Mouse (Mus musculus) heart, adult 11 months (tissue): Measurements from ENCODE around the gene Tecpr1.

Experiments used
- DNase-seq: peaks from one replicate; pipeline ENCODE4 v3.0.0; 2022

The Tecpr1 gene

DNA sequence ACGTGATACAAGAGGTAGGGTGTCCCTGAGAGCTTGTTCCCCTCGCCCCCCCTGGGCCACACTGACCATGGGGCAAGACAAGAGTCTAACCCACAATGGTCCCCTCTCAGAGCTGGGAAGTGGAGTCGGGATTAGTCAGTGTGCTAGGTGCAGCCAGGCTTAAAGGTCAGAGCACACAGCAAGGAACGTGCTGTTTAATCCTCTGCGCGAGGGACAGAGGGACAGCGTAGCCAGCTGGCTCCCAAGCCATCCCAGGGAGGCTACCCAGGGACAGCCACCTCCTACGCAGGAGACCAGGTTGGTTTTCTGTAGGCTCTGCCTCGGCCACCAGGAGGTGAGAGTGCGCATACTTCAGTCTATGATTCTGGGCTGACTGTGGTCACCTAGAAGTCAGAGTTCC is 18.5 kb downstream of the Tecpr1 start:
- DNase-seq, result no peak

DNA sequence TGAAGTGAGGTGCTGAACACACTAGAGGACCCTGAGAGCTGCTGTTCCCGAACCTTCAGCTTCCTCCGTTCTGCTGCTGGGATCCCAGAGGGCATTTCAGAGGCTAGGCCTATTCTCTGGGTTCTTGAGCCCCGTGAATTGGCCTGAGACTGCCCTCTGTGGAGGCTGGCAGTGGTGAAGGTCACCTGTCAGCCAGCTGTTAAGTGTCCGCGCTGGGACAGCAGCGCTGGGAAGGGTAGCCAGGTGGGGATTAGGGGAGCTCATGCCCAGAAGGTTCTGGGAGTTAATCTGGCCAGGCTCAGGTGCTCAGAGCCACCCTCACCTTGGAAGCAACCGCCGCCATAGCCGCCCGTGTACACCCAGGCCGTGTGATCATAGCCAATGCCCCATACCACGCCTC is 19.1 kb downstream of the Tecpr1 start:
- DNase-seq, result no peak

DNA sequence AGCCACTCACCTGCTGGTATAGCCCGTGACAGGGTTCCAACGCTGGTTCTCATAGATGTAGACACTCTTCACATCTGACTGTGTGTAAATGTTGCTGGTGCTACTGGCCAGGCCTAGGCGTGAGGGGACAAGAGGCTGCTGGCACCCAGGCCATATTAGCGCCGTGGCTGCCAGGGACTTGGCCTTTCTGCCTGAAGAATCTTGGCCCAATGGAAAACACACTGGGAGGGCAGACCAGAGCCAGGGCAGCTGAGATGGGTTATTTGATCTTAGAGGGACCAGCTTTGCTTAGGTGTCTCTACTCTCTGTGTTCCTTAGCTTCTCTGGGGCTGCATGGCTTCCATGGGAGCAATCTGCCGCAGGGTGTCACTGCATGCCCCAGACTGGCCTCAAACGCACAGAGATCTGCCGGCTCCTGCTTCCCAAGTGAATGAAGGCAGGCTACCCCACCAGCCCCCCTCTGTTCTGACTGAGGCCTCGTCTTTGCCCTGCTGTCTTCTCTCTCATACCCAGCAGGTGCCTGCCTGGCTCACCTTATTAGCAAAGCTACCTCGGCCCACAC is 19.9 kb downstream of the Tecpr1 start:
- peak; percentile 86 for DNase-seq

DNA sequence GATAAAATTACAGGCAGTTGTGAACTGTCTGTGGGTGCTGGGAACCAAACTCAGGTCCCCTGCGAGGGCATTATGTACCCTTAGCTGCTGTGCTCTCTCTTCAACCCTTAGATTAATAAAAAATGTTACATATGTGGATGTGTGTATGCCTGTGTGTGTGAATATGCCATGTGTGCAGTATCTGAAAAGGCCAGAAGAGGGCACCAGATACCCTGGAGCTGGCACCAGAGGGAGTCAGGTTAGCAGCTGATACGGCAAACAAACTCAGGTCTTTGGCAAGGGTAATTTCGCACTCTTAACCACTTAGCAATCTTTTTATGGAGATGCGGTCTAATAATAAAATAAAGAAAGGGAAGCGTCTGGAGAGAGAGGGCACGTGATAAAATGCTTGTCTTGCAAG is 21.0 kb downstream of the Tecpr1 start:
- DNase-seq, result no peak

DNA sequence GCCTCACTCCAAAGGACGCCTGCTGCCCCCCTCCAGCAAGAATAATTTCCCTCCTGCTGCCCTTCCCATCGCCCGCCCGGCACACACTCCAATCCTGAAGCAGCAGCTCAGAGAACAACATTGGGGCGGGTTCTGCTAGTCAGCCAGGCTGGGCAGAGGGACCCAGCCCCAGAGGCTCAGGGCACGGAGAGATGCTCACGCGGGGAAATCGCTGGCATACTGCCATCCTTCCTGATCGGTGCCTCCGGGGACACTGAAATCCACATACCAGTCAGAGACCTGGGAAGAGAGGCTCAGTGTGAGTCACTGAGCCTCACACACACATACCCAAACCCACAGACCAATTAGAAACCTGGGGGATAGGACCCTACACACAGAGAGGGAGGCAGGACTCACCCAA is 22.8 kb downstream of the Tecpr1 start:
- DNase-seq, result peak; percentile 88

DNA sequence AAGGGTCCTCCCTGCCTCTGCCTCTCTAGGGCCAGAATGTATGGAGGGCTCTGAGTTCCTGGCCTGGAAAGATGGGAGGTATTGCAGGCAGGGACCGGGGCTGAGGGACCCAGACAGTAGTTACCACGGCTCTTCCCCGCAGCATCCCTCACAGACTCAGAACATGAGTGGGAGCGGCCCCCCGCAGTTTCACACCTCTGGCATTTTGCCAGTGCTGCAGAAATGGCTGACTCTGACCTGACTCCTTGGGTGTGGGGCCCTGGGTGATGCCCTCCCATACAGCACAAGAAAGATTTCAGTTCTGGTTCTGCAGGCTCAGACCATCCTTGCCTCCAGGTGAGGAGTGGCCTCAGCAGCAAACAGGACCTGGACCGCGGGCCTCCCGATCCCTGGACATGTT is 27.8 kb downstream of the Tecpr1 start:
- peak; percentile 90 for DNase-seq

DNA sequence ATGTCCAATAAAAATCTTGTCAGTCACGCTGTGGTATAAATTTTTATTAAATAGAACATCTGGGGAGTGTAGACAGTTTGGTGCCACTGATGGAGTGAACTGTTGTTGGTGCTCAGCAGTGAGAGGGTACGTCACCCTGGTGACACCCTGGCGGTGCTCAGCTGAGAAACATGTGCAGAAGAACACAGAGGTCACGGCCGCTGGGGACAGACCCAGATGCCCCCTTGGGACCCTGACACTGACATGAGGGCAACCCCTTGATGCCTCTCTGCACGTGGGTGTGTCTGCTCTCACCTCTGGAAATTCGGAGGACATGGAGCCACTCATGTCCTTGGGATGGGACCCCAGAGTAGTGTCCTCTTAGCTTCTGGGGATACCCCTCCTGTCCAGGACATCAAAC is 29.0 kb downstream of the Tecpr1 start:
- DNase-seq, result no peak

DNA sequence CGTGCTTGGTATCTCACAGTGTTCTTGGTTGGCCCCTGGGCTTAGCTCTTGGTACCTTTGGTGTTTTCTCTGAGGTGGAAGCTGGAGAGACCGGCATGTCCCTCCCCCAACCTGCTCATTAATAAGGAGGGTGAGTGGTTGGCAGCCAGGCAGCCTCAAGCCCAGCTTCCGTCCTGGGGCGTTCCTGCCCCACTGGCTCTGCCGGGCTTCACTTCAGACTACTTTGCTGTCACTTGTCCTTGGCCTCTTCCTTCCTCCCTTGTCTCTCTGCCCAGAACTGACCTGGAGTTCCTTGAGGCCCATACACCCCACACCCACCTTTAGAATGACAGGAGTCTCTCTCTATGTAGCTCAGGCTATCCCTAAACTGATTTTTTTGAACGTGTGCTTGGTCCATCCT is 30.7 kb downstream of the Tecpr1 start:
- no peak for DNase-seq

DNA sequence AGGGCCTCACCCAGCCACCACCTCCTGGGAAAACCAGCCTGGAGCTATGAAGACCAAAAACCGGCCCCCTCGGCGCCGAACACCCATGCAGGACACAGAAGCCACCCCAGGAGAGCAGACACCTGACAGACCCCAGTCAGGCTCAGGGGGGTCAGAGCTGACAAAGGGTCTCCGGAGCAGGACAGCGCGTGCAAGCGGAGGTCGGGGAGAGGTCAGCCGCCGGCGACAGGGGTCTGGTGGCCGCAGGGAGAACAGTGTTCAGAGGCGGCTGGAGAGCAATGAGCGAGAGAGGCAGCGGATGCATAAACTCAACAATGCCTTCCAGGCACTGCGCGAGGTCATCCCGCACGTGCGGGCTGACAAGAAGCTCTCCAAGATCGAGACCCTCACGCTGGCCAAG is 32.4 kb downstream of the Tecpr1 start:
- no peak for DNase-seq

DNA sequence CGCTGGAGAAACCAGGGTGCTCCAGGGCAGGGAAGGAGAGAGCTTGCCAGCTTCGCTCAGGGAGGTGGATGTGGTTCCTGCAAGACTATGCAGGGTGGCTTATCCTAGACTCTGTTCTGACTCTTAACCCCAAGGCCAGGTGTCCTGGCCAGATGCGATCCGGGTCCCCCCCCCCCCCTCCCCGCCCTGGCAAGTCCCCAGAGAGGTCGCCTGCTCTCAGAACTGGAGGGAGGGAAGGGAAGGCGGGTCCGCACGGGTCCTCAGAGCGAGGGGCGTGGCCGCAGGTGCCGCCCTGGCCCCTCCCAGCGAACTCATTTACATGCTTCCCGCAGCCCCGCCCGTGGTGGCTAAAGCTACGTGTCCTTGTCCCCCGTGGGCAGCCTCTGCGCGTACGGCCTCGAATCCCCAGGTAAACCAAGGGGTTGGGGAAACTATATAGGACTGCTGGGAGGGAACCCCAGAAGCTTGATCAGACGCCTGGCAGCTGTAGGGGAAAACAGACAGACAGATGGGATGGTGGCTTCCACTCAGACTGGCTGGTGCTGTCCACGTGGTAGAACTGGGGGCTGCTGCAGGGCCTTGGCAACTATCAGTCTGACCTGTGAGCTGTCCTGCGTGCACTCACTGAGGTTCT is 33.3 kb downstream of the Tecpr1 start, which contains the start of gene Bhlha15:
Gene Bhlha15 (plus strand): TSS at position 337 of the 634 bp plus-strand sequence.
- DNase-seq, result peak; percentile 94

DNA sequence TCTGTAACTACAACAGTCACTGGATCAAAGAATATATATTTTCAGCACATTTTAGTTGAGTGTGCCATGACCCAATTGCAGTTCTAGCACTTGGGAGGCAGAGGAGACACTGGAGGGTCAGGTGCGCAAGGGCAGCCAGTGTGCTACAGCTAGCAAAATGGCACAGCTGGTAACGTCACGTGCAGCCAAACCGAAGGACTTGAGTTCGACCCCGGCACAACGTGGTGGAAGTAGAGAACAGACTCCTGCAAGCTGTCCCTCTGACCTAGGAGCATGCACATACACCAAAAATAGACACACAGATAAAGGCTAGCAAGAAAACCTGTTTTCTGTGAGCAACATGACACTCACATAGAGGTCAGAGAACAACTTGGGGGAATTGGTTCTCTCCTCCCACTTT is 34.1 kb downstream of the Tecpr1 start:
- no peak for DNase-seq

DNA sequence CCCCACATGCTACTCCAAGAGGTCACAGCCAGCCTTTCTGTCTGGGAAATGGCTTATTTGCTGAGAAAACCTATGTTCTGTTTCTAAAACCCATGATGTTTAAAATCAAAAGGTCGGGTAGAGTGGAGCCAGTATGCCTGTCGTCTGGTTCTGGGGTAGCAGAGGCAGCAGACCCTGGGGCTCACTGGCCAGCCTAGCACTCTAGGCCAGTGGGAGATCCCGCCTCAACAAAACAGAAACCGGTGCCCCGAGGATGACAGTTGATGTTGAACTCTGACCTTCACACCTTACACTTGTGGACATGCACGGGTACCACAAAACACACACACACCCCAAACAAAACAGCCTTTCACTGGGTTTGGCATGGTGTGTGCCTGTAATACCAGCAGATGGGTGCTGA is 35.0 kb downstream of the Tecpr1 start:
- no peak for DNase-seq

DNA sequence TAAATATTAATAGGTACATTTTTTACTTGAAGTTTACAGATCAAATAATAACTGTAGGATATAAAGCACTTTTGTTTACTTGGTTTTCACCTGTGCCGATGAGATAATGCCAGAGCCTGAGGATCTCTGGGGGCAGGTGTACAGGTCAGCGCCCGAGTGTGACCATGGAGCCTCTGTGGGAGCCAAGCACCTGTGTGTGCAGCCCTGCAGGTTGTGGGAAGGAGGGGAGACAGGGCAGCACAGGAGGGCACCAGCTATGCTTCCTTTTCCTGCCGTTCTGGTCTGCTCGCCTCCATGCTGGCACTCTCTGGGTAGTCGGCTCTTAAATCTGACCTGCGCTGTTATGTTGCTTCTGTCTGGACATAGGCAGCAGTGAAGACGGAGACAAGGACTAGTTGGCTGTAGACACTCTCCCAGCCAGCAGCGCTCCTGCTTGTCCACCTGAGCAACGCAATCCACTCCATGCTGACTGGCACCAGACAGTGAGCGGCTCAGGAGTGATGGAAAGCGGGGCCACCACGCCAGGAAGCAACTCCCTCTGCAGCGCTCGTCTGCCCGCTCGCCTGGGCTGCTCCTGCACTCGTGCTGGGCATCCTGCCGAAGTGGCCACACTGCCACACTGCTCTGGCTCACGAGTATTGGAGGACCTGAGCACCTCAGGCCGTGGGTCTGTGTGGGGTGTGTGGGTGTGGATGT is 38.9 kb downstream of the Tecpr1 start:
- no peak for DNase-seq

DNA sequence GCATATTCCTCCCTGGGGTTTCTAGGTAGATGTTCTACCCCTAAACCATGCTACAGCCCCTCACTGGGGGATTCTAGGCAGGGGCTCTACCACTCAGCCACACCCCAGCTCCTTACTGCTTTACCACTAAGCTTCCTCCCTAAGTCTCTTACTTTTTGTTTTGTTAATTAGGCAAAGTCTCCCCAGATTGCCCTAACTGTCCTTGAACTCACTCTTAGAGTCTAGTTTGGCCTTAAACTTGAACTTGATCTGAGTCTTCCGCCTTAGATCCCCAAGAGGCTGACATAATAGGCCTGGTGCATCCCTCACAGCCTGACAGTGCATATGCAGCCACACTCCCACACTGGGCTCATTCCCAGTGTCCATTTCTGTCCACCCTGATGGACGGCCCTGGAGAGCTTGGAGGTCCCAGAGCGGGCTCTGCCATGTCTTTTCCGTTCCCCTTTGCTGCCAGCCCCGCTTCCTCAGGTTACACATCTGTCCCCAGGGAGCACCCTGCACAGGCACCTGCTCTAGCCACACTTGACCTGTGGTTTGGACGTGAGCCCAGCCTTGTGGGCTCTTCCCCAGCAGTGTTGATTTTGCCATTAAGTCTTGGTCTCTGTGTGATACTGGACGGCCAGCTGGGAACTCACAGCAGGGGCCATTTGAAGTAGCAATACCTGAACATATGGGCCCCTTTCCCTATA is 39.6 kb downstream of the Tecpr1 start:
- DNase-seq, result no peak

DNA sequence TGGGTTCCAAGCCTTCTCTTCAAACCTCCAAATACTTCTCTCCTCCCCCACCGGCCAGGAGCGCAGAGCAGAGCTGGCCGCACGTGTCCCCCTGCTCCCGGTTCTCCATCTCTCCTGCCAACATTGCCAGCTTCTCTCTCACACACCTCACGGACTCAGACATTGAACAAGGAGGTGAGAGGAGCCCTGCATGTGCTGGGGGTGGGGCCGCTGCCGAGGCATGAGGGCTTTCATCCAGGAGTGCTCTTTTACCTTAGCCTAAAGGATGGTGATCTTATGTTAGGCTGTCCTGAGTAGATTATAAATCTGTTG is 40.2 kb downstream of the Tecpr1 start:
- DNase-seq, result no peak

DNA sequence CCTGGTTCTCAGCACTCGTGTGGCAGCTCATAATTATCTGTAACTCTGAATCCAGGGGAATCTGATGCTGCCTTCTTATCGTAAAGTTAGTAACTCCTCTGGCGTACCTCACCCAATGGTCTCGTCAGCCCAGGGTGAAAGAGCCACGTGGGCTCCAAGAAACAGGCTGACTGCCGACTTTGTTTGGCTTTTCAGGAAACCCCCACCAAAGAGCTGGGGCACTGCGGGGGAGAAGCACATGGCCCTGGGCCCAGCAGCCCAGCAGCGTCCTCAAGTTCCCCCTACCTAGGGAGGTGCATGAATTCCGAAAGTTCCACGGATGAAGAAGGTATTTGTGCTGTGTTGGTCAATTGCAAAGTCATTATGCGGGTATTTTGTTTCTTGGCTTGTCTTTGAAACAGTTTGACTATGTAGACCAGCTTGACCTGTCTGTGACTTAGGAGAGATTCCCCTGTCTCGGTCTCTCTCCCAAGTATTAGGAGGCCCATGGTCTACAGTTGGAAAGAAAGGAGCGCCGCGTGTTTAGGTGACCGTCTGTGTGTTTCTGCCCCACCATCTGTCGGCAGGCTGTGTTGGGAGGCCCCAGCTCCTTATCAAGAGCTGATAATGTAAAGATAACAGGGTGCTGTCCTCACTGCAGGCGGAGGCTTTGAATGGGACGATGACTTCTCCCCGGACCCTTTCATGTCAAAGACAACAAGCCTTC is 40.7 kb downstream of the Tecpr1 start:
- no peak for DNase-seq

DNA sequence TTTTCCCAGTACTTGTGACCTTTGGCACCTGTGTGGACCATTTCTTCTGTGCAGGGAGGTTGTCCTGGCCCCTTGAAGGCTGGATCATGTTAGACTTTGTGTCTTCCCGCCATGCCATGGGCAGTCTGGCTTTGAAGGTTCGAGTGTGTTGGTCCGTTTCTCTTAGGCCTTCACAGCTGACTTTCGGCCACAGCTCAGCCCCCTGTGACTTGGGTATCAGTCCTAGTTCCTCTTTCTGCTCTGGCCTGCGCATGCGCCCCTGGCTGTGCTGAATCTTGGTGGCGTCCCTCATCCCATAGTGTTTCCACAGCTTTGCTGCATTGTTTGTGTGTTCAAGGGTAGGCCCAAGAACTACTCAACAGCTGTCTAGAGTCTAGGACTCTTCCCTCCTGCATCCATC is 42.2 kb downstream of the Tecpr1 start:
- DNase-seq, result peak; percentile 94

DNA sequence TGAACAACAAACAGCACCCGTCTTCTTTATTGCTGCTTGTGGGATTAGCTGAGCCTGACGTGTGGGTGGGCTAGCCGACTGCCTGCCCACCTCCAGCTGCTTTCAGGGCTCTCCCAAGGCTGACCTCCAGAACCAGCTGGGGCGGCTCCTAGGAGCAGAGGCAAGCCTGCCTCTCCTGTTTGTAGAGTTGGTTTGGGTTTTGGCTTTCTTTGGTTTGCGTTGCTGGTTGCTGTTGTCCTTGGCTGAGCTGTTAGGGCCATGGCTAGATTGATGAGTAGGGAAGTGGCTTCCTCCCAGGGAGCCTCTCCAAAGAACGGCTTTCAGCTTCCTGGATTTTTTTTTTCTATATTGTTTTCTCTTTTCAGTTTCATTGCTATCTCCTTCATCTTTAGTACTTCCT is 45.2 kb downstream of the Tecpr1 start:
- DNase-seq, result no peak

DNA sequence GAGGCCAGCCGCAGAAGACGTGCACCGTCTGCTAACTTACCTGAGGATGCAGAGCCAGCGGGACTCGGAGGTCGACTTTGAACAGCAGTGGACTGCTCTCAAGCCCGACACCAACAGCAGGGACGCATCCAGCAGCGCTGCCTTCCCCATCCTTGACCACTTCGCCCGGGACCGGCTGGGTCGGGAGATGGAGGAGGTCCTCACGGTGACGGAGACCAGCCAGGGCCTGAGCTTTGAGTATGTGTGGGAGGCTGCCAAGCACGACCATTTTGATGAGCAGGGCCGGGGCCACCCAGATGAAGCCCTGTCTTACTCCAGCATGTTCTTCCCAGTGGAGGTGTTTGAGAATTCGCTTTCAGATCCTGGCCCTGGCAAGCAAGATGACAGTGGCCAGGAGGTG is 49.8 kb downstream of the Tecpr1 start:
- DNase-seq, result peak; percentile 91

DNA sequence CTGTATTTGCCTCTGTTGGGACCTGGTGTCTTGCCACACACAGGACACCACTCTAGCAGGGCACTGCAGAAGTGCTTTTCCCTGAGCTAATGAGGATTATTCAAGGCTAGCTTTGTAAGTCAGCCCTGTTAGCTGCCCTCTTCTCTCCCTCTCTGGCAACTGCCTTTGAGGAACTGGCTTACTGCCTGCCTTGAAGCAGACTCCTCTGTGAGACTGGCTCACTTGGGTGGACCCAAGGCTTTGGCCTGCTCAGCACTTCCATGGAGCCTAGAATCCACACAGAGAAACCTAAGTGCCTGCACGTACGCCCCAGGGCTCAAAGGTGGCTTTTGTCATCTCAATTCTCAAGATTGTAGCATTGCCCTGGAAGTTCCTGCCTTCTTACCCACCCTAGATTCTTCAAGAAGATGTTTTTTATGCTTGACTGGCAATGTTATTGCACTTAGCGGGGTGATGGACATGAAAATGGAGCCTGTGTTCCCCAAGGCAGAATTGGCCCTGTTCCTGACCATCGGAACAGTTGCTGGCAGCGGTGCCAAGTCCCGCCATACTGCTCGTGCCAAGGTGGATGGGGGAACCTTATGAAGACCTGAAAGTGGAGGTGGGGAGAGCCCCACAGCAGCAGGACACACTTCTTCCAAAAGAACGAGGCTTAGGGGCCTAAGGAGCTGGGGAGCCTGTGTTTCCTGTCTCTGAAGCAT is 54.0 kb downstream of the Tecpr1 start:
- DNase-seq, result no peak

DNA sequence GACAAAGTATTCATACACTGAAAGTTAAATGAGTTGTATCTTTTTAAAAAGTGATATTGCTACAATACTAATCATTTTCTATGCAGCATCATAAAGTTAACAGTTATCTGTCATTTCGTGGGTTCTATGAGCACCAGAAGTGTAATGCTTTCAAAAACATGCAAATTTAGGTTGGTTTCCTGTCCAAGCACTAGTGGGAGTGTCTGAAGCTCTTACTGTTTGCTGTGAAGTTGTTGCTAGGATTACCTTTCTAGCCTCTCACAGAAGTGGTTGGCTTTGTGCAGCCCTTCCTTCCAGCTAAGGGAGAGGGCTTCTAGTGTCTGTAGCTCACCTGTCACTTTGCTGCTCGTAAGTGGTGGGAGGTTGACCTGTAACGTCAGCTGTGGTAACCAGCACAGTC is 57.7 kb downstream of the Tecpr1 start:
- no peak for DNase-seq

DNA sequence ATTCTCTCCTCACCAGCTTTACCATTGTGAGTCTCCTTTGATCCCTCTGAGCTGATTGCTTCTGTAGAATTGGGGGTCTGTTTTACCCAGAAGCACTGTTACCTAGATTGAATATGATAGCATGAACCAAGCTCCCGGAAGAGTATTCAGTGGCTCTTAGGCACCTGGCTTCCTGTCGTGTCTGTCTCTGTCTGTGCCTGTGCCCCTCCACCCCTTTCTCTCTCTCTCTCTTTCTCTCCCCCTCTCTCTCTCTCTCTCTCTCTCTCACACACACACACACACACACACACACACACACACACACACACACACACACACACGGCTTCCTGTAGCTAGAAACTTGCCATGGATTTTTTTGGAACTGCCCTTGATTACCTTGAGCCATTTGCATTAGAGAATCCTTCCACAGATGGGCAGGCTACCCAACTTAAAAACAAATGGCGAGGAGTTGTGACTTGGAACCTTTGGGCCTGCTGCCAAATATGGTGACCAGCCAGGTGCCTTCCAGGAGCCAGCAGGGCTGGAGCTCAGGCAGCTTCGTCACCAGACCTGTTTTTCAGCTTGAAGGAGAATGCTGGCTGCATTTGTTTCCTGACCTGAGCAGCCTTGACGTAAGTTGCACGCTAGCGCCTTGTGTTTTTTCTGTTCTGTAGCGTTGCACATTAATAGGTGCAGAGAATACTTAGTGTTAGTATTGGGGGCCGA is 60.5 kb downstream of the Tecpr1 start:
- DNase-seq, result no peak
